Mouse (Mus musculus) liver, embryonic 18 days (tissue): Measurements from ENCODE around the gene Vmn1r155. TPM values are rescaled to one million over a fixed set of nuclear protein-coding genes. Genes with fewer than 3 reads are reported as not detected.

ENCODE experiments used
- polyA plus RNA-seq: library from polyadenylated mRNA; depleted of rRNA; stranded (reverse); fragments of >200 nt; gene quantifications from 2 replicates; pipeline ENCODE4 v1.2.3, GENCODE M21; 2012; rRNA removed

Vmn1r155 gene
- not detected in 2 replicates for polyA plus RNA-seq

GRCm38 (mm10) chr7:22657718-22658117 is at the start of gene Vmn1r155:
Gene Vmn1r155 (plus strand): TSS chr7:22658018.

DNA sequence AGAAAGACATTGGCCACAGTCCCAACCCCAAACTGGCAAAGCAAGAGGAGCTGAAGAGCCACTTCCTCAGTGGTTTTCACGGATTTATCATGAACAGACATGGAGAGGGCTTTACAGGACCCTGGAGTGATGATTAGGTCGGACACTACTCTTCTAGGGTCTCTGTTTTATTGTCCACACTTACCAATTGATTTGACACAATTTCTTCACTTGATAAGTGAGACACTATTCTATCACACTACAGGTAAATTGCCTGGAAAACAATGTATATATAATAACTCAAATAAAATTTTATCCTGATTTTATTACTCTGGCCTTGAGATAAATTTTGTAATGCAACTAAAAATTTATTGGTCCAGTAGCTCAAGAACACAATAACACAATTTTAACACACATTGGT is 34.4 kb downstream of the Vmn1r155 start, which contains the start of gene Gm8693:
Gene Gm8693, minus strand, starts transcription at position 101 of the 400 bp plus-strand sequence.

Other genes with a start within 250 kb of the Vmn1r155 start
- gene Vmn1r148, start 244.4 kb upstream of the Vmn1r155 start, polyA plus RNA-seq, result not detected in 2 replicates
- not detected in 2 replicates for gene Vmn1r149, start 219.8 kb upstream of the Vmn1r155 start, polyA plus RNA-seq
- gene Gm10665, start 193.9 kb upstream of the Vmn1r155 start, polyA plus RNA-seq, result not detected in 2 replicates
- not detected in 2 replicates for gene Vmn1r151, start 158.3 kb upstream of the Vmn1r155 start, polyA plus RNA-seq
- gene Vmn1r152, start 135.1 kb upstream of the Vmn1r155 start, polyA plus RNA-seq, result not detected in 2 replicates
- gene Gm8677, start 123.1 kb upstream of the Vmn1r155 start, polyA plus RNA-seq, result not detected in 2 replicates
- not detected in 2 replicates for gene Gm4201, start 92.7 kb upstream of the Vmn1r155 start, polyA plus RNA-seq
- gene Gm4565, start 69.9 kb upstream of the Vmn1r155 start, polyA plus RNA-seq, result not detected in 2 replicates
- not detected in 2 replicates for gene Gm8693, start 34.3 kb downstream of the Vmn1r155 start, polyA plus RNA-seq
- gene Gm4567, start 61.7 kb downstream of the Vmn1r155 start, polyA plus RNA-seq, result not detected in 2 replicates
- gene Vmn1r157, start 103.7 kb downstream of the Vmn1r155 start, polyA plus RNA-seq, result not detected in 2 replicates
- gene Vmn1r158, start 132.8 kb downstream of the Vmn1r155 start, polyA plus RNA-seq, result not detected in 2 replicates
- gene Vmn1r159, start 185.6 kb downstream of the Vmn1r155 start, polyA plus RNA-seq, result not detected in 2 replicates
- gene Vmn1r160, start 213.2 kb downstream of the Vmn1r155 start, polyA plus RNA-seq, result not detected in 2 replicates